Mouse (Mus musculus): ENCODE measurements around the gene Teddm1b.

Teddm1b gene

GRCm38 (mm10) chr1:153904236-153904635 lies 30.1 kb downstream of the Teddm1b start:
- DNase-seq, result no peak

- no peak for DNase-seq
Measured at GRCm38 (mm10) chr1:153905884-153906283, 31.7 kb downstream of the Teddm1b start.

GRCm38 (mm10) chr1:153908208-153908607 lies 34.1 kb downstream of the Teddm1b start:
- DNase-seq, result no peak

- no peak for DNase-seq
Measured at GRCm38 (mm10) chr1:153908741-153909140, 34.6 kb downstream of the Teddm1b start.

DNA sequence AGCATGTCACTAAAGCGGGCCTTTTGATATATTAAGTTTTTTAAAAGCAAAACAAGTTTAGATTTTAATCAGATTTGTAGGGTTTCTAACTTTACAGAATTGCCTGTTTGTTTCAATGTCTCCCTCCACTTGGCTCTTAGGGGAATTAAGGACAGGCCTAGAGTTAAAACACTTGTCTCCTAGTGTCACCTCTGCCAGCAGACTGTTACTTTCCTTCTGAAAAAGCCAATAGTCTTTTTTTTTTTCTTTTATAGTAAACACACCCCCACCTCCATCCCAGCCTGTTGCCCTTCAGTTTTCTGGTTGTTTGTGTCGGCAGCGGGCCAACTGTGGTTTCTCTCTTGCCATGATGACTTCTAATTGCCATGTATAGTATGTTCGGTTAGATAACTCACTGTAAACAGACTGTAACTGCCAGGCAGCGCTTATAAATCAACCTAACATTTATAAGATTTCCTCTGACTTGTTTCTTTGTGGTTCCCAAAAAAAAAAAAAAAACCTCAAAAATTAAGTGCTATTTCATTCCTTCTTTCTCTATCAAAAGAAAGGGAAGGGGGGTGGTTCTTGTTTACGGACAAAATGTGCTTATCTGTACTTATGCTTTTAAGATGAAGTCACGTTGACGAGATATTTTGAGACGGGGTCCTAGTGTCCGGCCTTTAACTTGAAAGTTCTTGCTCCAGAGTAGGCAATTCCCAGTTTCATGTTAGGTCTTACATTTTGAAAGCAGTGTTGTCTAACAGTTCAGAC lies 35.2 kb downstream of the Teddm1b start:
- DNase-seq, result no peak

- no peak for DNase-seq
Measured at GRCm38 (mm10) chr1:153909963-153910291, 35.8 kb downstream of the Teddm1b start.

GRCm38 (mm10) chr1:153910423-153910822 lies 36.3 kb downstream of the Teddm1b start:
- no peak for DNase-seq

- DNase-seq, result no peak
Measured at GRCm38 (mm10) chr1:153911276-153911795, 37.2 kb downstream of the Teddm1b start.

DNA sequence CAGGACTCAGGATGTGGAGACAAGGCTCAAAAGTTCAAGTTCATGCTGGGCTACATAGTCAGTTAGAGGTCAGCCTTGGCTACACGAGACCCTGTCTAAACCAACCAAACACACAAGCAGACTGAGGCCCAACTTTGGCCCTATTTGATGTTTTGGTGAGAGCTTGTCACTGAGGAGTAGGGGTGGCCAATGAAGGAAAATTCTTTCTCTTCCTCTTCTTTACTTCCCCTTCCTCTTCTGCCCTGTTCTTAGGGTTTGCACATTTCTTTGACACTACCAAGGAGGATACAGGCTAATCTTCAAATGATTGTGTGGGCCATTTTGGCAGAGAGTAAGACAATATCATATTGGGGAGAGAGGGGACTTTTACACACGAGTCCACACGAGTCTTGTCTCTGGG lies 39.7 kb downstream of the Teddm1b start:
- no peak for DNase-seq

DNA sequence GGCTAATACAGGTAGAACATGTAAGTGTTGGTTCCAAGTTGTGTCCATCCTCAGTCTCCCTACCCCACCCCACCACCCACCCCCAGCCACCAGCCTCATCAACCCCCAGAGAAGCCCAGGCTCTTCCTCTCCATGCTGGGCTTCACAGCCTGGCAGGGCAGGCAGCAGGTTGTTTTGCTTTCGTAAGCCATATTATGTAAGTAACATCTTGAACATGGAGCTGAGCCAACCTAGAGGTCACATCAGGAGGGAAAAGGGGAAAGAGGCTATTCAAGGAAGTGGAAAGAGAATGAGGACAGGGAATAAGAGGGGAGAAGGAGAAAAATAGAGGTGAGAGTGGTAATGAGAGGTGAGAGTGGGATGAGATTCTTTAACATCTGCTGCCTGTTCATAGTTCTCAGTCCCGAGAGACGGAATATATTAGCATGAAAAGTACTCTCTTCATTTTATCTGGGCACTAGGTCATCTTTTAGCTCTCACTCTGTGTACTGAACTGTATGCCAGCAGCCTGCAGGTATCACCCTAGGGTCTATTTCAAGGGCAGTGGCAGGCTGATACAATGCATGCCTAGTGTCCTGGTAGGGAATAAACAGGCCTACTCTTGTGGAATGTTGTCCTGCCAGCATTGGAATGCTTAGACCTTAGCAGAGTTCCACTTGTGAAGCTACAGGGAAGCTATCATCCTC lies 44.5 kb downstream of the Teddm1b start:
- no peak for DNase-seq

DNA sequence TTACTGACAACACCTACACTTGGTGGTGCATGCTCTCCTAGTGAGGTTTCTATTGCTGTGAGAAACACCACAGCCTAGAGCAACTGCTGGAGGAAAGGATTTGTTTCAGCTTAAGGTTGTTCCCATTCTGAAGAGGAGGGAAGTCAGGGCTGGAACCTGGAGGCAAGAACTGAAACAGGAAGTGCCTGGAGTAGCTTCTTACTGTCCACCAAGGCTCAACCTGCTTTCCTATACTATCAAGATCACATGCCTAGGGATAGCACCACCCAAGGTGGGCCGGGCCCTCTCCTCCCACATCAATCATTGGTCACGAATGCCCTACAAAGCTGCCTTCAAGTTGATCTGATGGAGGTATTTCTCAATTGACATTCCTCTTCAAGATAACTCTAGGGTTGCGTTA lies 47.5 kb downstream of the Teddm1b start:
- DNase-seq, result no peak

DNA sequence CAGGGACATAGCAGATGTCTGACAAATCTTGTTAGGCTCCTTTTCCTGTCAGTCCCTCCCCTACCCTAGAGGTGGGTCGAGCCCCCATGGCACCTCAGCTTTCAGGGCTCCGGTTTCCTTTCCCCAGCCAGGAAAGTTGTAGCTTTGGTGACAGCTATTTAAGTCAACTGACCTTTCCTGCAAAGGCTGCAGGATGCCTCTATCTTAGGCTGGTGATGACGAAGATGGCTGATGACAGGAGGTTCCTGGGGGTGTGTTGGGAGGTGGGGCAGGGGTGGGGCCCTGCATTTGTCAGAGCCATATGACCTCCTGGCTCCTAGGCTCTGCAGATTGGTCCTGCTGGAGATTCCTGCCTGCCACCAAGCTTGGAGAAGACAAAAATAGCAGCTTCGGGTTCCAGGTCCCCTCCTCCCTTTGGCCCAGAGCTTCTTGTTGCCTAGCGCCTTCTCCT lies 48.5 kb downstream of the Teddm1b start:
- no peak for DNase-seq

DNA sequence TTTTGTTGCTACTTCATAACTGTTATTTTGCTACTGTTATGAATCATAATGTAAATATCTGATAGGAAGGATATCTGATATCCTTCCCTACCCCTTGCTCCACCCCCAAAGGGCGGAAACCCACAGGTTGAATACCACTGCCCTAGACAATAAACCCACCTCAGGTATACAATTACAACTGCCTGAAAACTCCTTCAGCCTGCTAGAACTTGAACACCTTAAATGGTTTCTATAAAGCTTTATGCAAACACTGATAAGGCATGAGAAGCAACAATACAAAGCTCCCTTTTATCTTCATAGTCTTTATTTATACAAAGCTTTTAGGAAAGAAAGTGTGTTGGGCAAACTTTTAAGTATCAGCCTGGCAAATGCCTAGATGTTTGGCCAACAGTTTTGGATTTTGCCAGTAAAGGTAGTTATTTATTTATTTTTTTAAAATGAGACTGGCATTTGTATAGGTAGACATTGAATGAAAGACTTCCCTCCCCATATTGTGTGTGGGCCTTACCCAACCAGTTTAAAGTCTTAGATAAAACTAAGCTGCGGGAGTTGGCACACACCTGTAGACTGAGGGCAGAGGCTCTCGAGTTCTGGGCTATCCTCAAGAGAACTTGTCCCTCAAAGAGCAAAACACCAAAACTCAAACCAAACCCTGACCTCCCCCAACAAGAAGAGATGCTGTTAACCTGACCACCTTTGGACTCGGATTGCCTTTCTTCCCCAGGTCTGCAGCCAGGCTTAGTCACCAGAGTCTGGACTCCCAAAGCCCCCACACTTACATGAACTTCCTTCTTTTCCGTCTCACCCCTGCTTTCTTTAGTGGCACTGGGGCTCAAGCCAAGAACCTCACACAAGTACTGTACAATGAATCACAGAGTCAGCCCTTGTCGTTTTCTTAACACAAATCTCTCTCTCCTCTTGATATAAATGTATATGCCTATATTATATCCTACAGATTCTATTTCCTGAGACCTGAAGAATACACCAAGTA lies 50.5 kb downstream of the Teddm1b start:
- no peak for DNase-seq
